Mouse (Mus musculus): Measurements from ENCODE around the gene Catsperd. TPM values are rescaled to one million over a fixed set of nuclear protein-coding genes. Genes with fewer than 3 reads are reported as not detected.
"Not testable (repeated sequence)": the region's sequence is repeated elsewhere in the genome, so short reads cannot be mapped to it uniquely, and the experiment has no call there.

Catsperd gene
- polyA plus RNA-seq, 1 experiment from 2014 or later = 0.54 TPM

DNA sequence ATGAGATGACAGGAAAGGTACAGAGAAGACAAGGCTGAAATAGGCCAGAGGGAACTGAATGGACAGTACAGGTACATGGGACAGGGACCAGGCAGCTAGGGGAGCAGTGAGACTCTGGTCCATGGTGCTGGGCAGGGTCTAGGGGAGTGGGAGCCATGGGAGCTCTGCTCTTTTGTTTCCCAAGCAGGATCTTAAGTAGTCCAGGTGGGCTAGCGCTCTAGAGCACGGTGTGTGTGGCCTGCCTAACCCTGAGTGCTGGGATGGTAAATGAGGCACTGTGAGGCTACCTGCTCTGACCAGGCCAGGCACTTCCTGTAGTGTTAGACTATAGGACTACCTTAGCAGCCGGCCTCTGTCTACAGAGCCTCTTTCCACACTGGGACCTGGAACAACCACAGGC lies 11.2 kb upstream of the Catsperd start:
- Histone ChIP-seq H3K4me2 (ENCODE audit: low read depth) (no peak overlapping the region), H3K4me3 (ENCODE audit: low read depth, low read length) (no peak overlapping the region), H3K4me1 (ENCODE audit: control insufficient read depth, insufficient read depth, low read length) (peaks cover 7% of the 10 kb centered on the region), H3K9ac (ENCODE audit: low read length) (no peak overlapping the region), H3K27ac (ENCODE audit: low read depth, low read length) (no peak overlapping the region), H3K36me3 (ENCODE audit: control insufficient read depth, insufficient read depth, low read length) (peaks cover 24% of the 10 kb centered on the region), H3K27me3 (ENCODE audit: control insufficient read depth, insufficient read depth, low read length) (no peaks in the 10 kb centered on the region), H3K9me3 (ENCODE audit: control insufficient read depth, low read length) (no peaks in the 10 kb centered on the region)
- DNase-seq (ENCODE audit: low spot score) (no peak), ATAC-seq (ENCODE audit: insufficient read depth, low FRiP score, low TSS enrichment) (no peak)
- WGBS = 92% methylated on average over 3 of the region's 3 CpGs

- ATAC-seq (ENCODE audit: insufficient read depth, low FRiP score, low TSS enrichment) (no peak), DNase-seq (ENCODE audit: low spot score) (no peak)
- Histone ChIP-seq H3K4me1 (ENCODE audit: control insufficient read depth, insufficient read depth, low read length) (peaks cover 7% of the 10 kb centered on the region), H3K4me3 (ENCODE audit: low read depth, low read length) (no peak overlapping the region), H3K27ac (ENCODE audit: low read depth, low read length) (no peak overlapping the region), H3K27me3 (ENCODE audit: control insufficient read depth, insufficient read depth, low read length) (no peaks in the 10 kb centered on the region), H3K36me3 (ENCODE audit: control insufficient read depth, insufficient read depth, low read length) (peaks cover 26% of the 10 kb centered on the region), H3K9me3 (ENCODE audit: control insufficient read depth, low read length) (no peaks in the 10 kb centered on the region), H3K4me2 (ENCODE audit: low read depth) (no peak overlapping the region), H3K9ac (ENCODE audit: low read length) (no peak overlapping the region)
- WGBS = 92% methylated on average over 8 of the region's 8 CpGs
These were observed 10.3 kb upstream of the Catsperd start for GRCm38 (mm10) chr17:56617628-56618027.

DNA sequence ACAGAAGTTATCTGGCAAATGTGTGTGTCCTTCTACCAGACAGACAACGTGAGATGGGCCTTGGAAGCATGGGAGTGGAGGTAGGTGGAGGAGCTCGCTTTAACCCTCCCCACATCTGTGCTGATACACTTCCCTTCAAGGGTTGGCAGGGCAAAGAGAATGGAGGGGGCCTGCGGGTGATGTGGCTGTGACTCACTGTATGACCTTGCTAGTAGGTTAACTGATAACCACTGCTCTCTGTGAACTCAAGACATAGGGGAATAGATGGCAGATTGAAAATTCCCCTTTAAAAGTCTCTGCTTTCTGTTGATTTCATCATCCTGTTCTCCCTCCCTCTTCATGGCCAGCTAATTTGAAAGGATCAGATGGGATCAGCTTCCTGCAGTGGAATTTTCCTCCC lies 2.4 kb upstream of the Catsperd start:
- Histone ChIP-seq H3K27ac (ENCODE audit: low read depth, low read length) (no peak overlapping the region), H3K27me3 (ENCODE audit: control insufficient read depth, insufficient read depth, low read length) (no peaks in the 10 kb centered on the region), H3K9ac (ENCODE audit: low read length) (no peak overlapping the region), H3K4me3 (ENCODE audit: low read depth, low read length) (no peak overlapping the region), H3K4me2 (ENCODE audit: low read depth) (peak overlapping the region; percentile 95; the same call in 1 of the 2 replicates), H3K4me1 (ENCODE audit: control insufficient read depth, insufficient read depth, low read length) (peaks cover 13% of the 10 kb centered on the region), H3K9me3 (ENCODE audit: control insufficient read depth, low read length) (no peaks in the 10 kb centered on the region), H3K36me3 (ENCODE audit: control insufficient read depth, insufficient read depth, low read length) (peaks cover 7% of the 10 kb centered on the region)
- ATAC-seq (ENCODE audit: insufficient read depth, low FRiP score, low TSS enrichment) (no peak), DNase-seq (ENCODE audit: low spot score) (no peak)
- WGBS = 91% methylated on average over 3 of the region's 3 CpGs

DNA sequence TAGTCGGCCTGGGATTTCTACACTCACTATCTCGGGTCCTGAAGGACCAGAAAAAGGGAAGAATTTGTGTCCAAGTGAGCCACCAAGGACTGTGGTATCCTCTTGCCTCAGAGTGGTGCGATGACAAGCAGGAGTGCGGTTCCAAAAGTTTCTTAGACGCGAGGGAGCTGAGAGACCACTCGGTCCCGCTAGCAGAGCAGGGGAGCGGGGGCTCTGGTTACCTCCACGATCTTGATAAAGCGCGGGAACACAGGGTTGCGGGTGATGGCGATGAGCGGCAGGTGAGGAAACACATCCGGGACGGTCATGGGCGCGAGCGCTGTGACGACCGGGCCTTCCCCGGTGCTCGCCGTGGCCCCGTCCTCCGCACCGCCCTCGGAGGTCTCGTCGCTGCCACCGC lies 1.7 kb upstream of the Catsperd start:
- peaks cover 7% of the 10 kb centered on the region for H3K36me3 ChIP-seq (ENCODE audit: control insufficient read depth, insufficient read depth, low read length)
- H3K4me1 ChIP-seq (ENCODE audit: control insufficient read depth, insufficient read depth, low read length) = peaks cover 13% of the 10 kb centered on the region
- H3K4me2 ChIP-seq (ENCODE audit: low read depth) = peak overlapping the region; percentile 95
- peak overlapping the region; percentile 83 for H3K9ac ChIP-seq (ENCODE audit: low read length)
- H3K27ac ChIP-seq (ENCODE audit: low read depth, low read length) = 0 out of 2 replicates have a peak overlapping the region, but pooled peaks have one; percentile 56
- no peaks in the 10 kb centered on the region for H3K27me3 ChIP-seq (ENCODE audit: control insufficient read depth, insufficient read depth, low read length)
- H3K9me3 ChIP-seq (ENCODE audit: control insufficient read depth, low read length) = no peaks in the 10 kb centered on the region
- H3K4me3 ChIP-seq (ENCODE audit: low read depth, low read length) = peak overlapping the region; percentile 91
- ATAC-seq (ENCODE audit: insufficient read depth, low FRiP score, low TSS enrichment) = no peak
- no peak for DNase-seq (ENCODE audit: low spot score)
- WGBS = 2% methylated on average over 32 of the region's 32 CpGs

DNA sequence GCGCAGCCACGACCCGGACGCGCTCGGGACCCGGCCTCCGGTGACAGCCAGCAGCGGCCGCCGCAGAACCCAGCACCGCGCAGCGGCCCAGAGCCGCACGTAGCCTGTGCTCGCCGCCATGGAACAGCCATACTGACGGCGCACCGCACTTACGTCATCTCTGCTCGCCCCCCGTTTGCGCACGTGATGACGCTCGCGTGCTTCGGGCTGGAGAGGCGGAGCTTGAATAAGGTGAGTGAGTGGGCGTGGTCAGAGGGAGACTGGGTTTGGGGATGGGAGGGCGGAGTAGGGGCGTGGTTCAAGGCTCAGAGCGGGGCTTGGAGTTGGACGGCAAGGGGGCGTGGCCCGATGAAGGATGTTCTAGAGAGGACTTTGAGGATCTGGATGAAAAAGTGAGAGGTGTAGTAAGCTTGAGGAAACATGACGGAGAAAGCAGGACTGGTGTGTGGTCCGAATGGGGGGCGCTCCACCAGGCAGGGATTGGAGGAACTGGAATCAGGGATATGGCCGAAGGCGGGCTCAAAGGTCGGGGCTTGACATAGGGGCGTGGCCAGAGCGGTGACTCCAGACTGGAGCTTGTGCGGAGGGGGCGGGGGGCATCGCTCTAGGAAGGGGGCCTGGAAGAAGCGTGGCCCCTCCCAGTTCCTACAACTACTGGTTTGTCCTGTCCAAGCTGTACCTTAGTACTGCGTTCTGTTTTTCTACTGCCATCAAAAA lies 1.0 kb upstream of the Catsperd start, which contains the start of gene Lonp1:
TSS of gene Lonp1 (minus strand) at position 134 of the 717 bp plus-strand sequence.
- peak within 1 kb of the TSS; percentile 56; the same call in 1 of the 2 replicates for H3K27ac ChIP-seq (ENCODE audit: low read depth, low read length)
- peak within 1 kb of the TSS; percentile 95 for H3K4me2 ChIP-seq (ENCODE audit: low read depth)
- peak; percentile 99 for DNase-seq (ENCODE audit: low spot score)
- H3K9me3 ChIP-seq (ENCODE audit: control insufficient read depth, low read length) = no peaks in the 10 kb centered on the region
- no peaks in the 10 kb centered on the region for H3K27me3 ChIP-seq (ENCODE audit: control insufficient read depth, insufficient read depth, low read length)
- peak within 1 kb of the TSS; percentile 91 for H3K4me3 ChIP-seq (ENCODE audit: low read depth, low read length)
- peak within 1 kb of the TSS; percentile 83 for H3K9ac ChIP-seq (ENCODE audit: low read length)
- peaks cover 13% of the 10 kb centered on the region for H3K4me1 ChIP-seq (ENCODE audit: control insufficient read depth, insufficient read depth, low read length)
- H3K36me3 ChIP-seq (ENCODE audit: control insufficient read depth, insufficient read depth, low read length) = peaks cover 3% of the 10 kb centered on the region
- peak; percentile 91 for ATAC-seq (ENCODE audit: insufficient read depth, low FRiP score, low TSS enrichment)
- under 1% methylated on average over 51 of the region's 51 CpGs for WGBS

DNA sequence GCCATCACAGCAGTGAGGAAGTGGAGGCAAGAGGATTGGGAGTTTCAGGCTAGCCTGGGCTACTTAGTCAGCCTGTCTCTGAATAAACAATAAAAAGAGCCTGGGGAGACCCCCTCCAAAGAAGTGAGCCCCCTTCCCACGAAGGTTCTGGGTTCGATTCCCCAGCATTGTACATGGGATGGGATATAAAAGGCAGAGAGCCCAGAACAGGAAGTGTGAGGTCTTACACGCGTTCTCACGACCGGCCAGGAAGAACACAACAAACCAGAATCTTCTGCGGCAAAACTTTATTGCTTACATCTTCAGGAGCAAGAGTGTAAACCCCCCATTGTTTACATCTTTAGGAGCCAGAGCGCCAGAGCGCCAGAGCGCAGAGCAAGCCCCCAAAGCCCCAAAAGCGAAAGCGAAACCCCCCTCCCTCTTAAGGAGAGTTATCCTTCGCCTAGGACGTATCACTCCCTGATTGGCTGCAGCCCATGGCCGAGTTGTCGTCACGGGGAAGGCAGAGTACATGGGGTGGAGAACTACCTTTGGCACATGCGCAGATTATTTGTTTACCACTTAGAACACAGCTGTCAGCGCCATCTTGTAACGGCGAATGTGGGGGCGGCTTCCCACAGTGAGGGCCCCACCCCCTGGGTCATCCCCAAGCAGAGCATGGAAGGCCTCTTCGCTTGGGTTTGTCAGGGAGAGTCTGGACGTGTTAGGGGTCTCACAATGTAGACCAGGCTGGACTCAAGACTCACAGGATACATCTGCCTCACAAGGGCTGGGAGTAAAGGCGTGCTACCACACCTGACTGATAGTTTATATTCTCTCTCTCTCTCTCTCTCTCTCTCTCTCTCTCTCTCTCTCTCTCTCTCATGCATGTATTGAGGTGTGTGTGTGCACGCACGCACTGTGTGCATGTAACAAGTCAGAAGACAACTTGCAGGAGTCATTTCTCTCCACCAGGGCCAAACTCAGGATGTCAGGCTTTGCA lies 2.1 kb downstream of the Catsperd start:
- DNase-seq (ENCODE audit: low spot score); H3K4me2 ChIP-seq (ENCODE audit: low read depth); ATAC-seq (ENCODE audit: insufficient read depth, low FRiP score, low TSS enrichment); H3K27ac ChIP-seq (ENCODE audit: low read depth, low read length); H3K9me3 ChIP-seq (ENCODE audit: control insufficient read depth, low read length); H3K9ac ChIP-seq (ENCODE audit: low read length); H3K36me3 ChIP-seq (ENCODE audit: control insufficient read depth, insufficient read depth, low read length); H3K4me3 ChIP-seq (ENCODE audit: low read depth, low read length); H3K27me3 ChIP-seq (ENCODE audit: control insufficient read depth, insufficient read depth, low read length): not testable (repeated sequence)
- H3K4me1 ChIP-seq (ENCODE audit: control insufficient read depth, insufficient read depth, low read length) = peaks cover 13% of the 10 kb centered on the region
- 91% methylated on average over 27 of the region's 27 CpGs for WGBS

DNA sequence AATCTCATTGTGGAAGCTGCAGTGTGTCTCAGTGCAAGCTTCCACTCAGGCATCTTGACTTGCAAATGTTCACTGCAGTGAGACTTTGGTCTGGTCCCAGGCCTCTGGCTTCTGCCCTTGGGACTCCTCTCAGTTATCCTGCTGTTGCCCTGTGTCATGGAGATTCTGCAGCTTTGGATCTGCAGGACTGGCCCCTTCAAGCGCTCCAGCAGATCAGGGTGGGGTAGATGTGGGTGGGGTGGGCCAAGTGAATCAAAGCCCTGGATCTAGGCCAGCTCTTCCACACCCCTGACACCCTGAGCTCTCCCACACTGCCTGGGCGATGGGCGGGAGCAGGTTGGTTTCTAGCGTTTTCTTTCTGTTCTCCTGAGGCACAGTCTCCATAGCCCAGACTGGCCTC lies 3.9 kb downstream of the Catsperd start:
- Histone ChIP-seq H3K4me1 (ENCODE audit: control insufficient read depth, insufficient read depth, low read length) (peaks cover 4% of the 10 kb centered on the region), H3K9me3 (ENCODE audit: control insufficient read depth, low read length) (no peaks in the 10 kb centered on the region), H3K4me2 (ENCODE audit: low read depth) (no peak overlapping the region), H3K4me3 (ENCODE audit: low read depth, low read length) (no peak overlapping the region), H3K36me3 (ENCODE audit: control insufficient read depth, insufficient read depth, low read length) (no peaks in the 10 kb centered on the region), H3K27ac (ENCODE audit: low read depth, low read length) (no peak overlapping the region), H3K9ac (ENCODE audit: low read length) (no peak overlapping the region), H3K27me3 (ENCODE audit: control insufficient read depth, insufficient read depth, low read length) (no peaks in the 10 kb centered on the region)
- ATAC-seq (ENCODE audit: insufficient read depth, low FRiP score, low TSS enrichment) (no peak), DNase-seq (ENCODE audit: low spot score) (no peak)
- 46% methylated on average over 4 of the region's 4 CpGs for WGBS

DNA sequence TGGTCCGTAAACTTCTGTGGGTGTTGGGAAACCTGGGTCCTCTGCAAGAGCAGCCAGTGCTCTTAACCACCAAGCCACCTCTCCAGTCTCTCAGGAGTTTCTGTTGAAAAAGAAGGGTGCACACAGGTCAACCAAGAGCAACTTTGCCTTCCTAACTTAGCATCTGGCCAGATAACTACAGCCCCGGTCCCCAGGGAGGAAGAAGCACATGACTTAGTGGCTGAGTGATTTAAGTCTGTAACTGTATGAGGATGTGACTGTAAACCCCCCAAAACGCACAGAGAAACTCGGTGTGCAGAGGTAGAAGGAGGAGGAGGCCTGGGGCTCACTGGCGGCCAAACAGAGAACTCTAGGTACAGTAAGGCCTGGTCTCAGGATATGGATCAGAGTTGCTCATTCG lies 6.1 kb downstream of the Catsperd start:
- Histone ChIP-seq H3K9ac (ENCODE audit: low read length) (no peak overlapping the region), H3K36me3 (ENCODE audit: control insufficient read depth, insufficient read depth, low read length) (no peaks in the 10 kb centered on the region), H3K4me1 (ENCODE audit: control insufficient read depth, insufficient read depth, low read length) (no peaks in the 10 kb centered on the region), H3K9me3 (ENCODE audit: control insufficient read depth, low read length) (no peaks in the 10 kb centered on the region), H3K4me2 (ENCODE audit: low read depth) (no peak overlapping the region), H3K27ac (ENCODE audit: low read depth, low read length) (no peak overlapping the region), H3K27me3 (ENCODE audit: control insufficient read depth, insufficient read depth, low read length) (no peaks in the 10 kb centered on the region), H3K4me3 (ENCODE audit: low read depth, low read length) (no peak overlapping the region)
- DNase-seq (ENCODE audit: low spot score) (no peak), ATAC-seq (ENCODE audit: insufficient read depth, low FRiP score, low TSS enrichment) (no peak)
- 86% methylated on average over 6 of the region's 6 CpGs for WGBS
